Mouse (Mus musculus) heart, embryonic 10.5 days (tissue): Measurements from ENCODE around the gene Manbal. TPM values are rescaled to one million over a fixed set of nuclear protein-coding genes. Genes with fewer than 3 reads are reported as not detected.

ENCODE experiments used
- DNase-seq: peaks from one replicate; pipeline ENCODE4 v3.0.0-alpha.2; 2017; ENCODE audit warnings: low spot score
- H3K27ac ChIP-seq: fragments of 300-500 bp; sonication (generic); 2 replicates; pipeline ENCODE4 v1.5.1; 2016; ENCODE audit warnings: mild to moderate bottlenecking
- H3K27me3 ChIP-seq: fragments of 300-500 bp; sonication (generic); 2 replicates; pipeline ENCODE4 v1.6.1; 2016; ENCODE audit warnings: mild to moderate bottlenecking; ENCODE audit not compliant: poor library complexity, insufficient read depth, severe bottlenecking
- H3K36me3 ChIP-seq: fragments of 300-500 bp; sonication (generic); 2 replicates; pipeline ENCODE4 v1.6.1; 2016; ENCODE audit warnings: mild to moderate bottlenecking, moderate library complexity
- H3K4me1 ChIP-seq: fragments of 300-500 bp; sonication (generic); 2 replicates; pipeline ENCODE4 v1.6.1; 2016; ENCODE audit warnings: mild to moderate bottlenecking
- H3K4me3 ChIP-seq: fragments of 300-500 bp; sonication (generic); 2 replicates; pipeline ENCODE4 v1.5.1; 2016; ENCODE audit warnings: mild to moderate bottlenecking, moderate library complexity
- H3K9me3 ChIP-seq: fragments of 300-500 bp; sonication (generic); 2 replicates; pipeline ENCODE4 v1.6.1; 2016; ENCODE audit warnings: mild to moderate bottlenecking, moderate library complexity
- WGBS: fragments of 180-500 bp; shearing (Covaris S2); methylation state at CpG from one replicate; pipeline ENCODE4 v1.1.7; 2016; 5-methylcytosine and 5-hydroxymethylcytosine counted together
- polyA plus RNA-seq: library from polyadenylated mRNA; unstranded; fragments of >200 nt; fragmentation: Nextera tagmentation; extraction: Ambion mirVana; gene quantifications from 2 replicates; pipeline ENCODE4 v1.2.1, GENCODE M21; 2016

Manbal gene
- polyA plus RNA-seq, 1 experiment from 2014 or later, result 68.2 TPM

DNA sequence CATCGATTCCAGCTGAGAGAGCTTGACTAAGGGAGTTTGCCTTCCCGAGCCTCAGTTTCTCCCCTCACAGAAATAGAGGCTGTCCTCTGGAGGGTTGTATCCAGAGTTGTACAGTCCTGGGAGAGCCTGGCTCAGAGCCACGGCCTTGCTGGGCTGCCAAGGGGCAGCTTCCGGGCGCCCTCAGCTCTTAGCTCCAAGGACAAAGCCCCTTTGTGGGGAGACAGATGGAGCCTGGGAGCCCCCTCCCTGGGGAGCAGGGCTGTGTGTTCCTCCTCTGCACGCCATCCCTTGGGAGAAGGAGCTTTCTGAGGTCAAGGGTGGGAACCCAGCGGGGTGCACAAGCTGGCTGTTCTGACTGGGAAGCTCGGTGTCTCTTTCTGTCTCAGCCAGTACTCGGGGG lies 65.1 kb downstream of the Manbal start:
- no peak for DNase-seq
- 76% methylated on average over 9 of the region's 9 CpGs for WGBS
- peaks cover 93% of the 10 kb centered on the region for H3K4me1 ChIP-seq
- peaks cover 19% of the 10 kb centered on the region for H3K36me3 ChIP-seq
- H3K27me3 ChIP-seq, result no peaks in the 10 kb centered on the region
- no peaks in the 10 kb centered on the region for H3K9me3 ChIP-seq
- H3K4me3 ChIP-seq, result no peak overlapping the region
- H3K27ac ChIP-seq, result peak overlapping the region; percentile 42; the same call in 1 of the 2 replicates

DNA sequence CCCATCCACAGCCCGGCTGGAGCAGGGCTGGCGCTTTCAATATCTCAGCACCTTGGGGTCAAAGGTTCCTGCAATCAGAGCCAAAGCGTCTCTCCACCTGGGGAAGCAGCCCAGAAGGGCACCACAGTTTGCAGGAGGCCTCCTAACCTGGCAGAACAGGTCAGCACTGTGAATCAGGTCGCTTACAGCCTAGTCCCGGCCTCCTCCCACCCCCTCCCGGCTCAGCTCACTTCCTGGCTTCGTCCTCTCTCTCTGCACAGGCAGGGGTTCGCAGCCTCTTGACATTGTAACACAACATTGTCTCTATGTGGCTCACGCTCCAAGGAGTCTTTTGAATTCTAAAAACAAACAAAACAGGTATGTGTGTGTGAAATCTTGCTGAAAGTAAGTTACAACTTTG lies 66.6 kb downstream of the Manbal start:
- Histone ChIP-seq H3K4me1 (peaks cover 77% of the 10 kb centered on the region), H3K36me3 (peaks cover 15% of the 10 kb centered on the region; the same call in 1 of the 2 replicates), H3K9me3 (no peaks in the 10 kb centered on the region), H3K27ac (peak overlapping the region; percentile 82), H3K27me3 (no peaks in the 10 kb centered on the region), H3K4me3 (no peak overlapping the region)
- DNase-seq, result no peak
- 22% methylated on average over 9 of the region's 9 CpGs for WGBS

DNA sequence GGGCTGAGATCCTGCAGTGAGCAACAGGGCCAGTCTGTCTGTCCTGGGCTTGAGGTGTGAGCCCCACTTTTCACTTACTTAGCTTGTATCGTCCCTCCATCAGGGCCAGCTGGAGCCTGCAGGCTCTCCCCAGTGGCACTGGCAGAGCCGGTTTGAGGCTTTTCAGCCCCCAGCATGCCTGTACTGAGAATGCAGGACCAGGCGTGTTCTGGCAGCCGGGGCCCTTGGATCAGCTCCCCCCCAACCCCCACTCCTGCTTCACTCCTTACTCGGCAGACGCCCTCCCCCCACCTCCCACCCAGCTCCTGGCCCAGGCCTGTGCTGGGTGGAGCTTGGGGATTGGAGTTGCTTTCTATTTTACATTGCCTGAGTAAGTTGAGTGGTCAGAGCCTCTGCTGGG lies 67.1 kb downstream of the Manbal start:
- no peaks in the 10 kb centered on the region for H3K27me3 ChIP-seq
- no peak for DNase-seq
- H3K36me3 ChIP-seq, result peaks cover 19% of the 10 kb centered on the region; the same call in 1 of the 2 replicates
- H3K9me3 ChIP-seq, result no peaks in the 10 kb centered on the region
- H3K4me3 ChIP-seq, result 0 out of 2 replicates have a peak overlapping the region, but pooled peaks have one; percentile 22
- H3K27ac ChIP-seq, result peak overlapping the region; percentile 82
- peaks cover 73% of the 10 kb centered on the region for H3K4me1 ChIP-seq
- 16% methylated on average over 6 of the region's 6 CpGs for WGBS

DNA sequence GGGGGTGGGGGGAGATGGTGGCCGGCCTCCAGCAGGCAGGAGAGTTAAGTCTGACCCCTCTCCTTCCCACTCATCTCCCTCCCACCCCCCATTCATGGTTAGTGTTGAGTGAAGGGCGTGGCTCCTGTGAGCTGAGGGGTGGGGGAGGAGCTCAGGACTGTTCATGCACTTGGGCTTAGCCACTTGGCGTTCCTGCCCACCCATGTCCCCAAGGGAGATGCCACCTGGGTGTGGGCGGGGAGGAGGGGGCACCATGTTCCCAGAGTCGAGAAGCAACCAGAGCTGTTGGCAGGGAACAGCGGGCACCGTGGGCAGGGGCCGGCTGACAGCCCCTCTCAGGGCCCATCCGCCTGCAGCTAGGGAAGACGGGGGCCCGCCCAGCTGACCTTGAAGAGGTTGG lies 69.1 kb downstream of the Manbal start:
- Histone ChIP-seq H3K4me1 (peaks cover 53% of the 10 kb centered on the region), H3K4me3 (no peak overlapping the region), H3K27ac (no peak overlapping the region), H3K9me3 (0 out of 2 replicates have a peak, but pooled peaks cover 3% of the 10 kb centered on the region), H3K36me3 (peaks cover 32% of the 10 kb centered on the region), H3K27me3 (no peaks in the 10 kb centered on the region)
- DNase-seq, result no peak
- 73% methylated on average over 11 of the region's 11 CpGs for WGBS

DNA sequence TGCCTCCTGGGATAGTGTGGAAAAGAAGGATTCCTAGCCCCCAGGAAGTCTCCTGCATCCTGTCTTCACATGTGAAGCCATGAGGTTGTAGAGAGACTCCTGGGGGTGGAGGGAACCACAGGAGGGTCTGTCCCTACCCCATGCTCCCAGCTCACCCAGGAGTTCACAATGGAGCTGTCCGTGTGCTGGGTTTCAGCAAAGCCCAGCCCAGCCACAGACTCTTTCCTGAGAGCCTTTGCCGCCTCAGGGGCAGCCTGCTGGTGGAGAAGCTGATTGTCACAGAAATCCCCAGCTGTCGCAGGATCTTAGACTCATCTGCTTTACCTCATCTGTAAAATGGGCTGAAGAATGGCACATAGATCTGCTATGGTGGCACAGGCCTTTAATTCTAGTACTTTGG lies 69.7 kb downstream of the Manbal start:
- H3K4me1 ChIP-seq, result peaks cover 46% of the 10 kb centered on the region
- no peaks in the 10 kb centered on the region for H3K27me3 ChIP-seq
- 0 out of 2 replicates have a peak, but pooled peaks cover 3% of the 10 kb centered on the region for H3K9me3 ChIP-seq
- H3K27ac ChIP-seq, result no peak overlapping the region
- WGBS, result 80% methylated on average over 3 of the region's 3 CpGs
- no peak for DNase-seq
- H3K36me3 ChIP-seq, result peaks cover 38% of the 10 kb centered on the region
- no peak overlapping the region for H3K4me3 ChIP-seq

DNA sequence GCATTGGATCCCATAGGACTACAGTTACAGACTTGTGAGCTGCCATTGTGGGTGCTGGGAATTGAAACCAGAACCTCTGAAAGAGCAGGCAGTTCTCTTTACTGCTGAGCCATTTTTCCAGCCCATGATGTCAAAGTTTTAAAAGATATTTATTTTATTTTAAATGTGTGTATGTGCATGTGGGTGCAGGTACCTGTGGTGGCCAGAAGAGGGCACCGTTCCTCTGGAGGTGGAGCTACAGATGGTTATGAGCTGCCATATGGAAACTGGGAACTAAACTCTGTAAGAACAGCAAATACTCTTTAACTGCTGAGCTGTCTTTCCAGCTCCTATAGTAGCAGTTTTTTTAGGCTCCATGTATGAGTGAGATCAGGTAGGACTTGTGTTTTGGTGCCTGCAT lies 74.0 kb downstream of the Manbal start:
- no peak for DNase-seq
- Histone ChIP-seq H3K4me1 (peaks cover 4% of the 10 kb centered on the region), H3K9me3 (0 out of 2 replicates have a peak, but pooled peaks cover 3% of the 10 kb centered on the region), H3K36me3 (peaks cover 61% of the 10 kb centered on the region), H3K4me3 (no peak overlapping the region), H3K27me3 (no peaks in the 10 kb centered on the region), H3K27ac (no peak overlapping the region)
- WGBS, result 94% methylated on average over 1 of the region's 1 CpGs

Other genes starting within 250 kb of the Manbal start
- gene Samhd1, start 232.3 kb upstream of the Manbal start, polyA plus RNA-seq, result 20.3 and 26.6 TPM in 2 replicates
- gene Rbl1, start 163.1 kb upstream of the Manbal start, polyA plus RNA-seq, result 15.9 and 18.5 TPM in 2 replicates
- 254 and 281 TPM in 2 replicates for gene Rpn2, start 88.6 kb upstream of the Manbal start, polyA plus RNA-seq
- 0.51 and 0.62 TPM in 2 replicates for gene Mroh8, start 88.0 kb upstream of the Manbal start, polyA plus RNA-seq
- not detected in 2 replicates for gene Ghrh, start 20.1 kb upstream of the Manbal start, polyA plus RNA-seq
- gene Src, start 50.9 kb downstream of the Manbal start, polyA plus RNA-seq, result 9.3 and 12.7 TPM in 2 replicates
- 253 and 592 TPM in 2 replicates for gene Nnat, start 192.5 kb downstream of the Manbal start, polyA plus RNA-seq
- 38.3 and 38.6 TPM in 2 replicates for gene Blcap, start 203.7 kb downstream of the Manbal start, polyA plus RNA-seq